Mouse (Mus musculus) gastrocnemius, adult 8-10 months (tissue): Measurements from ENCODE around the gene Tas1r3. TPM values are rescaled to one million over a fixed set of nuclear protein-coding genes. Genes with fewer than 3 reads are reported as not detected.

Experiments used
- microRNA-seq: library from miRNA; unstranded; fragments of <30 nt; microRNA quantifications from one replicate; pipeline ENCODE4 v1.2.0, GENCODE M21; 2022
- total RNA-seq, 4 experiments: library from RNA; stranded (reverse); gene quantifications; 2 replicates each; pipeline ENCODE4 v1.2.4; 2022

Gene Tas1r3
- total RNA-seq, 4 experiments from 2014 or later = 0.11 to 0.12 TPM; not detected in 2

Small RNA genes within 50 kb of the gene (microRNA-seq; reads per million reads assigned to microRNA genes)
- not detected for gene Gm22991

Other genes starting within 250 kb of the Tas1r3 start
- 10 to 100 TPM; 22.7 to 30.1 (median 27.5) TPM for gene Cdk11b, start 238.5 kb downstream of the Tas1r3 start, total RNA-seq
- not detected for gene Gm10563, start 218.0 kb downstream of the Tas1r3 start, total RNA-seq
- gene Mmp23, start 210.0 kb downstream of the Tas1r3 start, total RNA-seq = 1 to 10 TPM in 2 of 4 experiments, under 1 TPM in 2; 0.70 to 1.6 (median 1.1) TPM
- gene Mib2, start 194.2 kb downstream of the Tas1r3 start, total RNA-seq = 10 to 100 TPM; 17.8 to 22.6 (median 18.8) TPM
- gene Fndc10, start 169.0 kb downstream of the Tas1r3 start, total RNA-seq = 1 to 10 TPM in 3 of 4 experiments, under 1 TPM in 1; 0.70 to 1.5 (median 1.1) TPM
- gene Ssu72, start 158.6 kb downstream of the Tas1r3 start, total RNA-seq = 10 to 100 TPM; 37.8 to 42.0 (median 38.2) TPM
- gene Tmem240, start 128.6 kb downstream of the Tas1r3 start, total RNA-seq = under 1 TPM; 0.19 to 0.62 (median 0.37) TPM
- 10 to 100 TPM; 23.8 to 25.1 (median 23.9) TPM for gene Atad3a, start 102.3 kb downstream of the Tas1r3 start, total RNA-seq
- gene Vwa1, start 88.7 kb downstream of the Tas1r3 start, total RNA-seq = 1 to 10 TPM; 4.0 to 8.9 (median 6.2) TPM
- gene Tmem88b, start 77.5 kb downstream of the Tas1r3 start, total RNA-seq = under 1 TPM; 0.21 to 0.72 (median 0.31) TPM
- gene Ankrd65, start 72.9 kb downstream of the Tas1r3 start, total RNA-seq = not detected
- gene Mrpl20, start 60.5 kb downstream of the Tas1r3 start, total RNA-seq = 10 to 100 TPM; 46.2 to 50.5 (median 47.7) TPM
- gene Ccnl2, start 50.9 kb downstream of the Tas1r3 start, total RNA-seq = 10 to 100 TPM; 11.6 to 19.5 (median 15.0) TPM
- 10 to 100 TPM; 73.1 to 83.9 (median 79.0) TPM for gene Aurkaip1, start 32.1 kb downstream of the Tas1r3 start, total RNA-seq
- 10 to 100 TPM; 16.5 to 34.5 (median 24.9) TPM for gene Mxra8, start 23.7 kb downstream of the Tas1r3 start, total RNA-seq
- gene Dvl1, start 16.0 kb downstream of the Tas1r3 start, total RNA-seq = 100 to 1,000 TPM; 117 to 124 (median 120) TPM
- 10 to 100 TPM; 11.0 to 18.7 (median 16.1) TPM for gene Cptp, start 6.1 kb upstream of the Tas1r3 start, total RNA-seq
- gene Ints11, start 6.2 kb upstream of the Tas1r3 start, total RNA-seq = 10 to 100 TPM; 13.0 to 16.8 (median 14.1) TPM
- 10 to 100 TPM; 14.2 to 17.0 (median 14.9) TPM for gene Pusl1, start 28.4 kb upstream of the Tas1r3 start, total RNA-seq
- 1 to 10 TPM; 5.6 to 8.3 (median 7.2) TPM for gene Acap3, start 28.5 kb upstream of the Tas1r3 start, total RNA-seq
- 10 to 100 TPM; 53.4 to 69.1 (median 58.7) TPM for gene Ube2j2, start 80.5 kb upstream of the Tas1r3 start, total RNA-seq
- 10 to 100 TPM; 14.6 to 22.4 (median 20.8) TPM for gene C1qtnf12, start 99.0 kb upstream of the Tas1r3 start, total RNA-seq
- 1 to 10 TPM in 3 of 4 experiments, under 1 TPM in 1; 0.94 to 1.8 (median 1.6) TPM for gene B3galt6, start 129.3 kb upstream of the Tas1r3 start, total RNA-seq
- gene Sdf4, start 129.5 kb upstream of the Tas1r3 start, total RNA-seq = 10 to 100 TPM; 68.8 to 85.8 (median 77.5) TPM
- 1 to 10 TPM in 3 of 4 experiments, under 1 TPM in 1; 0.65 to 1.9 (median 1.4) TPM for gene Tnfrsf4, start 150.5 kb upstream of the Tas1r3 start, total RNA-seq
- gene Tnfrsf18, start 162.8 kb upstream of the Tas1r3 start, total RNA-seq = not detected
- not detected for gene Ttll10, start 196.1 kb upstream of the Tas1r3 start, total RNA-seq
- gene 9430015G10Rik, start 246.6 kb upstream of the Tas1r3 start, total RNA-seq = 1 to 10 TPM; 2.1 to 4.2 (median 2.4) TPM